Mouse (Mus musculus): Measurements from ENCODE around the gene Gpc5. TPM values are rescaled to one million over a fixed set of nuclear protein-coding genes. Genes with fewer than 3 reads are reported as not detected.
A peak's percentile ranks its signal among the peaks of the same experiment; 100 is the strongest.

Gpc5 gene
- polyA plus RNA-seq, 1 experiment from 2014 or later, result 0.75 TPM

- WGBS, result 80% methylated on average over 3 of the region's 3 CpGs
- H3K4me1 ChIP-seq (ENCODE audit: control insufficient read depth, insufficient read depth, low read length), result peaks cover 2% of the 10 kb centered on the region; the same call in 1 of the 2 replicates
- DNase-seq (ENCODE audit: low spot score, missing footprints), result no peak
These were observed 320.8 kb downstream of the Gpc5 start for GRCm38 (mm10) chr14:115412821-115413220.

GRCm38 (mm10) chr14:115413429-115413828 is 321.4 kb downstream of the Gpc5 start:
- no peak overlapping the region for H3K4me3 ChIP-seq (ENCODE audit: low read depth, low read length)
- H3K4me1 ChIP-seq (ENCODE audit: control insufficient read depth, insufficient read depth, low read length), result peaks cover 2% of the 10 kb centered on the region; the same call in 1 of the 2 replicates
- H3K4me2 ChIP-seq, result no peak overlapping the region
- 77% methylated on average over 1 of the region's 1 CpGs for WGBS
- H3K36me3 ChIP-seq (ENCODE audit: control insufficient read depth, insufficient read depth, low read length), result no peaks in the 10 kb centered on the region
- no peaks in the 10 kb centered on the region for H3K27me3 ChIP-seq (ENCODE audit: control insufficient read depth, insufficient read depth, low read length)
- no peak for DNase-seq (ENCODE audit: low spot score, missing footprints)
- H3K9ac ChIP-seq (ENCODE audit: low read length), result no peak overlapping the region
- ATAC-seq (ENCODE audit: low FRiP score), result peak; percentile 66
- no peak overlapping the region for H3K27ac ChIP-seq (ENCODE audit: low read depth, low read length)
- H3K9me3 ChIP-seq (ENCODE audit: control insufficient read depth, low read length), result no peaks in the 10 kb centered on the region

More at GRCm38 (mm10) chr14:115412821-115413220, 320.8 kb downstream of the Gpc5 start:
- Histone ChIP-seq H3K9me3 (ENCODE audit: control insufficient read depth, low read length) (no peaks in the 10 kb centered on the region), H3K27ac (ENCODE audit: low read depth, low read length) (no peak overlapping the region), H3K9ac (ENCODE audit: low read length) (no peak overlapping the region), H3K36me3 (ENCODE audit: control insufficient read depth, insufficient read depth, low read length) (no peaks in the 10 kb centered on the region), H3K4me3 (ENCODE audit: low read depth, low read length) (no peak overlapping the region), H3K27me3 (ENCODE audit: control insufficient read depth, insufficient read depth, low read length) (no peaks in the 10 kb centered on the region), H3K4me2 (no peak overlapping the region)
- no peak for ATAC-seq (ENCODE audit: low FRiP score)

GRCm38 (mm10) chr14:115414545-115414944 is 322.5 kb downstream of the Gpc5 start:
- H3K4me1 ChIP-seq (ENCODE audit: control insufficient read depth, insufficient read depth, low read length), result peaks cover 2% of the 10 kb centered on the region; the same call in 1 of the 2 replicates
- H3K27ac ChIP-seq (ENCODE audit: low read depth, low read length), result no peak overlapping the region
- DNase-seq (ENCODE audit: low spot score, missing footprints) (no peak), ATAC-seq (ENCODE audit: low FRiP score) (peak; percentile 62; the same call in 1 of the 2 replicates)
- no peak overlapping the region for H3K4me2 ChIP-seq
- no peak overlapping the region for H3K4me3 ChIP-seq (ENCODE audit: low read depth, low read length)
- H3K9ac ChIP-seq (ENCODE audit: low read length), result no peak overlapping the region
- H3K27me3 ChIP-seq (ENCODE audit: control insufficient read depth, insufficient read depth, low read length), result no peaks in the 10 kb centered on the region
- no peaks in the 10 kb centered on the region for H3K9me3 ChIP-seq (ENCODE audit: control insufficient read depth, low read length)
- no peaks in the 10 kb centered on the region for H3K36me3 ChIP-seq (ENCODE audit: control insufficient read depth, insufficient read depth, low read length)
- 72% methylated on average over 5 of the region's 5 CpGs for WGBS

- Histone ChIP-seq H3K4me2 (no peak overlapping the region), H3K9me3 (ENCODE audit: control insufficient read depth, low read length) (no peaks in the 10 kb centered on the region), H3K4me1 (ENCODE audit: control insufficient read depth, insufficient read depth, low read length) (no peaks in the 10 kb centered on the region), H3K27ac (ENCODE audit: low read depth, low read length) (no peak overlapping the region), H3K36me3 (ENCODE audit: control insufficient read depth, insufficient read depth, low read length) (no peaks in the 10 kb centered on the region), H3K27me3 (ENCODE audit: control insufficient read depth, insufficient read depth, low read length) (no peaks in the 10 kb centered on the region), H3K4me3 (ENCODE audit: low read depth, low read length) (no peak overlapping the region), H3K9ac (ENCODE audit: low read length) (no peak overlapping the region)
- no peak for ATAC-seq (ENCODE audit: low FRiP score)
- 77% methylated on average over 3 of the region's 3 CpGs for WGBS
- no peak for DNase-seq (ENCODE audit: low spot score, missing footprints)
These were observed 340.0 kb downstream of the Gpc5 start for GRCm38 (mm10) chr14:115431967-115432366.

GRCm38 (mm10) chr14:115432368-115432767 is 340.4 kb downstream of the Gpc5 start:
- H3K4me1 ChIP-seq (ENCODE audit: control insufficient read depth, insufficient read depth, low read length), result no peaks in the 10 kb centered on the region
- no peak overlapping the region for H3K27ac ChIP-seq (ENCODE audit: low read depth, low read length)
- H3K9me3 ChIP-seq (ENCODE audit: control insufficient read depth, low read length), result no peaks in the 10 kb centered on the region
- ATAC-seq (ENCODE audit: low FRiP score) (no peak), DNase-seq (ENCODE audit: low spot score, missing footprints) (no peak)
- no peaks in the 10 kb centered on the region for H3K27me3 ChIP-seq (ENCODE audit: control insufficient read depth, insufficient read depth, low read length)
- H3K9ac ChIP-seq (ENCODE audit: low read length), result no peak overlapping the region
- H3K4me3 ChIP-seq (ENCODE audit: low read depth, low read length), result no peak overlapping the region
- H3K36me3 ChIP-seq (ENCODE audit: control insufficient read depth, insufficient read depth, low read length), result no peaks in the 10 kb centered on the region
- 79% methylated on average over 3 of the region's 3 CpGs for WGBS
- no peak overlapping the region for H3K4me2 ChIP-seq

GRCm38 (mm10) chr14:115436617-115437016 is 344.6 kb downstream of the Gpc5 start:
- no peak for DNase-seq (ENCODE audit: low spot score, missing footprints)
- Histone ChIP-seq H3K4me2 (no peak overlapping the region), H3K4me3 (ENCODE audit: low read depth, low read length) (no peak overlapping the region), H3K9me3 (ENCODE audit: control insufficient read depth, low read length) (no peaks in the 10 kb centered on the region), H3K27me3 (ENCODE audit: control insufficient read depth, insufficient read depth, low read length) (no peaks in the 10 kb centered on the region), H3K4me1 (ENCODE audit: control insufficient read depth, insufficient read depth, low read length) (no peaks in the 10 kb centered on the region), H3K36me3 (ENCODE audit: control insufficient read depth, insufficient read depth, low read length) (no peaks in the 10 kb centered on the region), H3K27ac (ENCODE audit: low read depth, low read length) (no peak overlapping the region), H3K9ac (ENCODE audit: low read length) (no peak overlapping the region)
- 62% methylated on average over 2 of the region's 2 CpGs for WGBS
- no peak for ATAC-seq (ENCODE audit: low FRiP score)

GRCm38 (mm10) chr14:115444789-115445770 is 353.1 kb downstream of the Gpc5 start:
- H3K36me3 ChIP-seq (ENCODE audit: control insufficient read depth, insufficient read depth, low read length), result no peaks in the 10 kb centered on the region
- 83% methylated on average over 10 of the region's 10 CpGs for WGBS
- DNase-seq (ENCODE audit: low spot score, missing footprints) (no peak), ATAC-seq (ENCODE audit: low FRiP score) (no peak)
- H3K9me3 ChIP-seq (ENCODE audit: control insufficient read depth, low read length), result no peaks in the 10 kb centered on the region
- H3K4me3 ChIP-seq (ENCODE audit: low read depth, low read length), result no peak overlapping the region
- no peaks in the 10 kb centered on the region for H3K4me1 ChIP-seq (ENCODE audit: control insufficient read depth, insufficient read depth, low read length)
- H3K9ac ChIP-seq (ENCODE audit: low read length), result no peak overlapping the region
- no peak overlapping the region for H3K4me2 ChIP-seq
- H3K27ac ChIP-seq (ENCODE audit: low read depth, low read length), result no peak overlapping the region
- no peaks in the 10 kb centered on the region for H3K27me3 ChIP-seq (ENCODE audit: control insufficient read depth, insufficient read depth, low read length)

GRCm38 (mm10) chr14:115450938-115451337 is 358.9 kb downstream of the Gpc5 start:
- Histone ChIP-seq H3K27me3 (ENCODE audit: control insufficient read depth, insufficient read depth, low read length) (no peaks in the 10 kb centered on the region), H3K9ac (ENCODE audit: low read length) (no peak overlapping the region), H3K27ac (ENCODE audit: low read depth, low read length) (no peak overlapping the region), H3K36me3 (ENCODE audit: control insufficient read depth, insufficient read depth, low read length) (no peaks in the 10 kb centered on the region), H3K4me3 (ENCODE audit: low read depth, low read length) (no peak overlapping the region), H3K9me3 (ENCODE audit: control insufficient read depth, low read length) (no peaks in the 10 kb centered on the region), H3K4me2 (no peak overlapping the region), H3K4me1 (ENCODE audit: control insufficient read depth, insufficient read depth, low read length) (no peaks in the 10 kb centered on the region)
- 69% methylated on average over 2 of the region's 2 CpGs for WGBS
- ATAC-seq (ENCODE audit: low FRiP score), result no peak
- no peak for DNase-seq (ENCODE audit: low spot score, missing footprints)

GRCm38 (mm10) chr14:115467960-115468359 is 375.9 kb downstream of the Gpc5 start:
- no peak overlapping the region for H3K4me3 ChIP-seq (ENCODE audit: low read depth, low read length)
- no peaks in the 10 kb centered on the region for H3K4me1 ChIP-seq (ENCODE audit: control insufficient read depth, insufficient read depth, low read length)
- H3K27me3 ChIP-seq (ENCODE audit: control insufficient read depth, insufficient read depth, low read length), result no peaks in the 10 kb centered on the region
- ATAC-seq (ENCODE audit: low FRiP score), result no peak; the same call in 1 of the 2 replicates
- H3K4me2 ChIP-seq, result no peak overlapping the region
- H3K9ac ChIP-seq (ENCODE audit: low read length), result no peak overlapping the region
- no peaks in the 10 kb centered on the region for H3K9me3 ChIP-seq (ENCODE audit: control insufficient read depth, low read length)
- WGBS, result 69% methylated on average over 5 of the region's 5 CpGs
- H3K36me3 ChIP-seq (ENCODE audit: control insufficient read depth, insufficient read depth, low read length), result no peaks in the 10 kb centered on the region
- no peak for DNase-seq (ENCODE audit: low spot score, missing footprints)
- no peak overlapping the region for H3K27ac ChIP-seq (ENCODE audit: low read depth, low read length)
